Mouse (Mus musculus) limb, embryonic 14.5 days (tissue): ENCODE measurements around the gene Grid1. TPM values are rescaled to one million over a fixed set of nuclear protein-coding genes. Genes with fewer than 3 reads are reported as not detected.

Experiments used
- ATAC-seq: fragments of 200-750 bp; cut with Nextera tagmentation; 2 replicates; pipeline ENCODE4 v1.8.0; 2017; ENCODE audit warnings: low read depth, moderate number of reproducible peaks, moderate TSS enrichment; ENCODE audit not compliant: low FRiP score
- DNase-seq: peaks from one replicate; pipeline ENCODE4 v3.0.0-alpha.2; 2015; ENCODE audit warnings: low spot score
- H3K27ac ChIP-seq: fragments of 300-500 bp; sonication (generic); replicated peaks from 2 replicates; pipeline ENCODE4 v1.5.1; 2014; ENCODE audit warnings: low read depth, mild to moderate bottlenecking, low read length, moderate library complexity, mixed read lengths
- H3K27me3 ChIP-seq: fragments of 300-500 bp; sonication (generic); 2 replicates; pipeline ENCODE4 v1.6.1; 2014; ENCODE audit warnings: low read length, mixed read lengths; ENCODE audit not compliant: control insufficient read depth, insufficient read depth
- H3K36me3 ChIP-seq: fragments of 300-500 bp; sonication (generic); 2 replicates; pipeline ENCODE4 v1.6.1; 2014; ENCODE audit warnings: mild to moderate bottlenecking, low read length, moderate library complexity, mixed read lengths; ENCODE audit not compliant: control insufficient read depth, insufficient read depth
- H3K4me1 ChIP-seq: fragments of 300-500 bp; sonication (generic); 2 replicates; pipeline ENCODE4 v1.6.1; 2014; ENCODE audit warnings: antibody characterized with exemption, low read length, mixed read lengths; ENCODE audit not compliant: control insufficient read depth, insufficient read depth
- H3K4me2 ChIP-seq: fragments of 300-500 bp; sonication (generic); replicated peaks from 2 replicates; pipeline ENCODE4 v1.6.1; 2014; ENCODE audit warnings: low read depth, mild to moderate bottlenecking, low read length, moderate library complexity; ENCODE audit not compliant: severe bottlenecking
- H3K4me3 ChIP-seq: fragments of 300-500 bp; sonication (generic); replicated peaks from 2 replicates; pipeline ENCODE4 v1.5.1; 2014; ENCODE audit warnings: low read length
- H3K9ac ChIP-seq: fragments of 300-500 bp; sonication (generic); 2 replicates; pipeline ENCODE4 v1.6.1; 2014; ENCODE audit warnings: mild to moderate bottlenecking, low read depth, low read length, moderate library complexity; ENCODE audit not compliant: severe bottlenecking
- H3K9me3 ChIP-seq: fragments of 300-500 bp; sonication (generic); 2 replicates; pipeline ENCODE4 v1.6.1; 2016; ENCODE audit warnings: low read length; ENCODE audit not compliant: control insufficient read depth
- POLR2A ChIP-seq: fragments of 200-500 bp; IDR thresholded peaks from 2 replicates; pipeline ENCODE4 v1.8.0; 2012; ENCODE audit warnings: inconsistent platforms, mild to moderate bottlenecking, moderate library complexity, borderline replicate concordance; ENCODE audit not compliant: insufficient read depth, insufficient read length; ENCODE audit errors: extremely low read depth
- WGBS: fragments of 180-500 bp; shearing (Covaris S2); extraction: QIAGEN DNeasy Blood & Tissue Kit; methylation state at CpG from one replicate; pipeline ENCODE4 v1.1.7; 2014; 5-methylcytosine and 5-hydroxymethylcytosine counted together
- polyA plus RNA-seq, 2 experiments: library from polyadenylated mRNA; depleted of rRNA in 1 of 2; stranded (reverse) in 1 of 2; unstranded in 1 of 2; fragments of >200 nt; fragmentation: Nextera tagmentation in 1 of 2; extraction: Ambion mirVana in 1 of 2; gene quantifications; 2 replicates each; pipeline versions ENCODE4 v1.2.1 to v1.2.3; 2012 to 2014

Grid1 gene
- polyA plus RNA-seq, 2 experiments: 0.87 to 2.0 TPM

GRCm38 (mm10) chr14:35032283-35032682 is 212.4 kb downstream of the Grid1 start:
- no peak overlapping the region for H3K4me2 ChIP-seq
- no peaks in the 10 kb centered on the region for H3K9me3 ChIP-seq
- no peak for TF ChIP-seq POLR2A
- DNase-seq (no peak), ATAC-seq (no peak)
- H3K9ac ChIP-seq: no peak overlapping the region
- no peak overlapping the region for H3K27ac ChIP-seq
- H3K27me3 ChIP-seq: no peaks in the 10 kb centered on the region
- no peak overlapping the region for H3K4me3 ChIP-seq
- H3K36me3 ChIP-seq: no peaks in the 10 kb centered on the region
- 90% methylated on average over 1 of the region's 1 CpGs for WGBS
- no peaks in the 10 kb centered on the region for H3K4me1 ChIP-seq

GRCm38 (mm10) chr14:35044268-35044667 is 224.4 kb downstream of the Grid1 start:
- Histone ChIP-seq H3K9me3 (no peaks in the 10 kb centered on the region), H3K27ac (no peak overlapping the region), H3K27me3 (no peaks in the 10 kb centered on the region), H3K4me2 (no peak overlapping the region), H3K4me3 (no peak overlapping the region), H3K9ac (no peak overlapping the region), H3K4me1 (no peaks in the 10 kb centered on the region), H3K36me3 (no peaks in the 10 kb centered on the region)
- no peak for TF ChIP-seq POLR2A
- ATAC-seq (no peak), DNase-seq (no peak)
- 49% methylated on average over 5 of the region's 5 CpGs for WGBS

DNA sequence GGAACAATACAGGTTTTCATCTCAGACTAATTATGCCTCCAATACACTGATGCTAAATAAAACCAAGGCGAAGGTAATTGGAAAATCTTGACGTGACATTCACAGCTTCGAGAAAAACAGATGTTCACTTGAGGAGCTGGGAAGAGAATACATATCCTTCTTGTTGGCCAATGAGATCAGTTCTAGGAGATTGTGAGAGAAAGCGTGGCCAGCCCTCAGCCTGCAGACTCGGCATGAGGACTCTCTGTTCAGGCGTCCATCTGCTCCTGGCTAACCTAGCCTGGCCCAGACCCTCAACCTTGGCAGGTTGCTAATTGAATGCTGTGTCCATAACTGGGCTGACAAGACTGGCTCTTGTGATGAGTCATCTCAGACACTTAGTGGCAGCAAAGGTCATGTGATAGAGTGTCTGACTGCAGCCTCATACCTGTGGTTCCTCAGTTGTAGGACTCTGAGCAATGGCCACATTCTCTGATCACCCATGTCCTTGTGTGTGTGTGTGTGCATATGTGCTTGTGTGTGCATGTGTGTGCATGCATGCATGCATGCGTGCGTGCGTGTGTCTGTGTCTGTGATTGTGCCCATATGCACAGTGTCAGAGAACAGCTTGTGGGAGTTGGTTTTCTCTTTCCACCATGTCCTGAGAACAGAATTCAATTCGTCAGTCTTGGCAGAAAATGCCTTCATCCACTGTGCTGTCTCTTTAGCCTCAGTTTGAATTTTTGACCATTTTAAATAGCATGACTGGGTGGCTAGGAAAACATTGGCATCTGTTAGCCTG is 225.2 kb downstream of the Grid1 start:
- no peak overlapping the region for H3K27ac ChIP-seq
- no peak for ATAC-seq
- DNase-seq: no peak
- H3K4me3 ChIP-seq: no peak overlapping the region
- WGBS: 76% methylated on average over 10 of the region's 10 CpGs
- H3K4me2 ChIP-seq: no peak overlapping the region
- no peak for TF ChIP-seq POLR2A
- H3K27me3 ChIP-seq: no peaks in the 10 kb centered on the region
- H3K9me3 ChIP-seq: no peaks in the 10 kb centered on the region
- no peak overlapping the region for H3K9ac ChIP-seq
- H3K4me1 ChIP-seq: no peaks in the 10 kb centered on the region
- no peaks in the 10 kb centered on the region for H3K36me3 ChIP-seq

- Histone ChIP-seq H3K4me3 (no peak overlapping the region), H3K4me2 (no peak overlapping the region), H3K9me3 (no peaks in the 10 kb centered on the region), H3K36me3 (no peaks in the 10 kb centered on the region), H3K27me3 (no peaks in the 10 kb centered on the region), H3K9ac (no peak overlapping the region), H3K4me1 (no peaks in the 10 kb centered on the region), H3K27ac (no peak overlapping the region)
- 68% methylated on average over 8 of the region's 8 CpGs for WGBS
- DNase-seq: no peak
- no peak for TF ChIP-seq POLR2A
- ATAC-seq: no peak
Measured at GRCm38 (mm10) chr14:35049231-35049630, 229.3 kb downstream of the Grid1 start.

DNA sequence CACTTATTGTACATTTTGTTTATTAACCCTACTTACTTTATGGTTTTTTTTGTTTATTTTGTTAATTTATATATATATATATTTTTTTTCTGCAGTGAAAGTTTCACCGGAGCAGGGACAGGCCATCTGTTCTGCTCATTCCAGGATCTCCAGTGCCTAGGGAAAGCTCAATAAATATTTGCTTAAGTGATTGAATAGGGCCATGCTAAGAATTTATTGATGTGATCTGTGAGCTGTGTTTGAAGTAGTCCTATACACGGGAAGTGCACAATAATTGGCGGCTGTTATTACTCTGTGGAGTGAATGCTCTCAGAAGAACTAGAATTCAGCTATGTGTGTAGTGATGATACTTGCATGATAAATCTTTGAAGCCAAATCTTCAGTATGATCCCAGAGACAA is 234.2 kb downstream of the Grid1 start:
- no peak overlapping the region for H3K4me2 ChIP-seq
- H3K27me3 ChIP-seq: no peaks in the 10 kb centered on the region
- no peaks in the 10 kb centered on the region for H3K36me3 ChIP-seq
- ATAC-seq: no peak
- no peak overlapping the region for H3K9ac ChIP-seq
- TF ChIP-seq POLR2A: no peak
- H3K27ac ChIP-seq: no peak overlapping the region
- 47% methylated on average over 3 of the region's 3 CpGs for WGBS
- no peak overlapping the region for H3K4me3 ChIP-seq
- no peaks in the 10 kb centered on the region for H3K9me3 ChIP-seq
- H3K4me1 ChIP-seq: no peaks in the 10 kb centered on the region
- DNase-seq: no peak
